Mouse (Mus musculus) right cerebral cortex, postnatal 10 days (tissue): ENCODE measurements around the gene Tmem159.

Experiments
- DNase-seq, 2 experiments: peaks; one replicate each; pipeline ENCODE4 v3.0.0; 2021; ENCODE audit warnings: low spot score in 2 of 2

Gene Tmem159

GRCm38 (mm10) chr7:120102164-120102972 lies at the start of gene Tmem159:
TSS of gene Tmem159 (plus strand) at chr7:120102353.
- peak; percentile 53 to 74 for DNase-seq

GRCm38 (mm10) chr7:120054016-120054415 lies 48.1 kb upstream of the Tmem159 start:
- DNase-seq: no peak

GRCm38 (mm10) chr7:120055479-120055878 lies 46.7 kb upstream of the Tmem159 start:
- DNase-seq: no peak

GRCm38 (mm10) chr7:120064045-120064444 lies 38.1 kb upstream of the Tmem159 start:
- DNase-seq: no peak

GRCm38 (mm10) chr7:120068114-120068513 lies 34.0 kb upstream of the Tmem159 start:
- no peak for DNase-seq

GRCm38 (mm10) chr7:120069164-120069563 lies 33.0 kb upstream of the Tmem159 start:
- DNase-seq: no peak

- DNase-seq: no peak
These were observed 22.0 kb upstream of the Tmem159 start for GRCm38 (mm10) chr7:120080177-120080576.

GRCm38 (mm10) chr7:120093033-120093432 lies 9.1 kb upstream of the Tmem159 start:
- no peak for DNase-seq

- no peak for DNase-seq
These were observed 7.9 kb upstream of the Tmem159 start for GRCm38 (mm10) chr7:120094216-120094615.

GRCm38 (mm10) chr7:120095180-120095579 lies 7.0 kb upstream of the Tmem159 start, which contains the start of gene Dnah3:
TSS of gene Dnah3 (minus strand) at chr7:120095280.
- no peak for DNase-seq

- peak; percentile 54 to 69 for DNase-seq
These were observed 4.3 kb upstream of the Tmem159 start for GRCm38 (mm10) chr7:120097845-120098244.

GRCm38 (mm10) chr7:120098403-120098802 lies 3.8 kb upstream of the Tmem159 start:
- peak; percentile 44 to 67 for DNase-seq

GRCm38 (mm10) chr7:120103019-120103567 lies 940 bp downstream of the Tmem159 start:
- DNase-seq: peak in 1 of 2 experiments; percentile 28

- DNase-seq: peak in 1 of 2 experiments; percentile 37
These were observed 2.8 kb downstream of the Tmem159 start for GRCm38 (mm10) chr7:120104975-120105374.

- DNase-seq: peak; percentile 37 to 48
These were observed 4.2 kb downstream of the Tmem159 start for GRCm38 (mm10) chr7:120106356-120106755.

GRCm38 (mm10) chr7:120109676-120110075 lies 7.5 kb downstream of the Tmem159 start:
- DNase-seq: no peak

GRCm38 (mm10) chr7:120116976-120117375 lies 14.8 kb downstream of the Tmem159 start:
- no peak for DNase-seq

- no peak for DNase-seq
These were observed 15.4 kb downstream of the Tmem159 start for GRCm38 (mm10) chr7:120117529-120117928.

- no peak for DNase-seq
These were observed 21.6 kb downstream of the Tmem159 start for GRCm38 (mm10) chr7:120123776-120124175.

GRCm38 (mm10) chr7:120124844-120125243 lies 22.7 kb downstream of the Tmem159 start:
- DNase-seq: peak; percentile 85 to 87

GRCm38 (mm10) chr7:120126976-120127685 lies 25.0 kb downstream of the Tmem159 start:
- DNase-seq: no peak

GRCm38 (mm10) chr7:120127686-120128059 lies 25.5 kb downstream of the Tmem159 start:
- DNase-seq: no peak
